Comparison of ENCODE assay signal across 13 mouse cellular contexts in the genomic region with DNA sequence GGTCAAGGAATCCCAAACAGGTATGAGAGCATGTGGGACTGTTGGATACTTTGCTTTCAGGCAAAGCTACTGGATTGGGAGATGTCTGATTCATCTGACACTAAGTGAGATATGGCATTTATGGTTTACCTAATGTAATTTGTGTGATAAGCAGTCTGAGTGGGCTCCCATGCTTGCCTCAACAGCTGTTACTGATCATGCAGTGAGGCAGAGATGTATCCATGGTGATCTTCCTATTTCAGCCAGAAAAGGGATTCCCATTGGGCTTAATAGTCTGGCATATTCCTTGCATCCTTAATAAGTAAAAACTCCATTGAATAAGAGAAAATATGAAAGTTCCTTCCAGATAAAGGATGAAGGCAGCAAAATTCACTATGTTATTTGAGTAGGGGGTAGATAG.
"Had no signal": no experiment of that assay in that cellular context is flagged by ENCODE, and none has a peak within 500 bp of the region (broad histone marks: within the 10 kb centered on the region; RNA-seq: fewer than 3 reads in every experiment).

No protein-coding gene starts in this region.

- H3K9me3 ChIP-seq: kidney, embryonic 15.5 days; limb, embryonic 13.5 days had no signal

- H3K27me3 ChIP-seq: limb, embryonic 13.5 days had no signal

- H3K36me3 ChIP-seq: kidney, embryonic 15.5 days; limb, embryonic 13.5 days had no signal

- H3K4me2 ChIP-seq: kidney, embryonic 15.5 days; limb, embryonic 13.5 days had no signal

- H3K9ac ChIP-seq: kidney, embryonic 15.5 days; limb, embryonic 13.5 days; liver, embryonic 14.5 days had no signal

- DNase-seq: kidney, adult 2 months; kidney, postnatal 14 days; left cerebral cortex, postnatal 4 days; lung, adult 18-20 months; lung, postnatal 36 days; retina, postnatal 1 day; right cerebral cortex, postnatal 4 days; spleen, adult 18-20 months; thymus, adult 18-20 months; thymus, postnatal 14 days had no signal

- H3K4me3 ChIP-seq: kidney, embryonic 15.5 days; limb, embryonic 13.5 days had no signal

- H3K27ac ChIP-seq: kidney, embryonic 15.5 days; limb, embryonic 13.5 days; liver, embryonic 14.5 days had no signal

- H3K4me1 ChIP-seq: kidney, embryonic 15.5 days; limb, embryonic 13.5 days had no signal
